Mouse (Mus musculus) MEL (cell line): Measurements from ENCODE around the gene Tnfsf15. TPM values are rescaled to one million over a fixed set of nuclear protein-coding genes. Genes with fewer than 3 reads are reported as not detected.

ENCODE experiments used
- DNase-seq: peaks from one replicate; pipeline ENCODE4 v3.0.0; 2011; ENCODE audit warnings: low read depth, low spot score
- H3K27ac ChIP-seq: 2 replicates; pipeline ENCODE4 v1.5.1; 2012; ENCODE audit warnings: low read depth, mild to moderate bottlenecking, control low read depth, low read length, moderate library complexity; ENCODE audit not compliant: control insufficient read depth
- H3K27me3 ChIP-seq, 2 experiments: fragments of 150-350 bp in 1 of 2; sonication (generic) in 1 of 2; 2 replicates each; pipeline ENCODE4 v1.6.1; 2012; ENCODE audit warnings: low read length in 2 of 2, mild to moderate bottlenecking in 2 of 2, improper control_type of control experiment in 1 of 2, moderate library complexity in 1 of 2; ENCODE audit not compliant: insufficient read depth in 2 of 2, control insufficient read depth in 1 of 2
- H3K36me3 ChIP-seq, 2 experiments: 2 replicates each; pipeline ENCODE4 v1.6.1; 2012 to 2014; ENCODE audit warnings: low read length in 2 of 2, improper control_type of control experiment in 1 of 2, inconsistent platforms in 1 of 2, mild to moderate bottlenecking in 1 of 2; ENCODE audit not compliant: insufficient read depth in 2 of 2, control insufficient read depth in 1 of 2
- H3K4me1 ChIP-seq, 2 experiments: fragments of 150-350 bp in 1 of 2; sonication (generic) in 1 of 2; 2 replicates each; pipeline ENCODE4 v1.6.1; 2012; ENCODE audit warnings: low read length in 2 of 2, improper control_type of control experiment in 1 of 2, mild to moderate bottlenecking in 1 of 2; ENCODE audit not compliant: insufficient read depth in 2 of 2, control insufficient read depth in 1 of 2
- H3K4me3 ChIP-seq, 2 experiments: fragments of 150-350 bp in 1 of 2; sonication (generic) in 1 of 2; 2 replicates each; pipeline ENCODE4 v1.5.1; 2012; ENCODE audit warnings: low read depth in 2 of 2, low read length in 2 of 2, mild to moderate bottlenecking in 2 of 2, moderate library complexity in 2 of 2, control low read depth in 1 of 2, improper control_type of control experiment in 1 of 2; ENCODE audit not compliant: control insufficient read depth in 1 of 2, insufficient read depth in 1 of 2
- H3K79me2 ChIP-seq: 2 replicates; pipeline ENCODE4 v1.6.1; 2012; ENCODE audit warnings: mild to moderate bottlenecking, low read length, moderate library complexity; ENCODE audit not compliant: control insufficient read depth, poor library complexity, insufficient read depth
- H3K9ac ChIP-seq: 2 replicates; pipeline ENCODE4 v1.6.1; 2012; ENCODE audit warnings: low read depth, mild to moderate bottlenecking, control low read depth, low read length, moderate library complexity; ENCODE audit not compliant: control insufficient read depth, poor library complexity, severe bottlenecking
- H3K9me3 ChIP-seq: fragments of 150-350 bp; sonication (generic); replicated peaks from 2 replicates; pipeline ENCODE4 v1.6.1; 2012; ENCODE audit warnings: mild to moderate bottlenecking, low read length, improper control_type of control experiment, moderate library complexity; ENCODE audit not compliant: insufficient read depth
- BHLHE40 ChIP-seq: IDR thresholded peaks from 2 replicates; pipeline ENCODE4 v1.6.1; 2012; ENCODE audit warnings: low read depth, mild to moderate bottlenecking, inconsistent platforms, low read length, improper control_type of control experiment, borderline replicate concordance
- CHD1 ChIP-seq: IDR thresholded peaks from 2 replicates; pipeline ENCODE4 v1.6.1; 2012; ENCODE audit warnings: low read depth, mild to moderate bottlenecking, inconsistent platforms, low read length, improper control_type of control experiment
- CHD2 ChIP-seq: IDR thresholded peaks from 2 replicates; pipeline ENCODE4 v1.6.1; 2011; ENCODE audit warnings: low read length, improper control_type of control experiment
- CTCF ChIP-seq, 3 experiments: IDR thresholded peaks in 2 of 3; conservative IDR thresholded peaks in 1 of 3; 2 replicates each; pipeline ENCODE4 v1.5.1; 2011 to 2012; ENCODE audit warnings: low read length in 3 of 3, low read depth in 2 of 3, mild to moderate bottlenecking in 2 of 3, improper control_type of control experiment in 1 of 3, inconsistent platforms in 1 of 3, mixed read lengths in 1 of 3, moderate library complexity in 1 of 3; ENCODE audit not compliant: control insufficient read depth in 1 of 3, insufficient read depth in 1 of 3, poor library complexity in 1 of 3, severe bottlenecking in 1 of 3
- ETS1 ChIP-seq: IDR thresholded peaks from 2 replicates; pipeline ENCODE4 v1.6.1; 2012; ENCODE audit warnings: low read depth, mild to moderate bottlenecking, inconsistent platforms, low read length, improper control_type of control experiment, moderate library complexity
- HCFC1 ChIP-seq: IDR thresholded peaks from 2 replicates; pipeline ENCODE4 v1.6.1; 2012; ENCODE audit warnings: low read depth, mild to moderate bottlenecking, inconsistent platforms, low read length, improper control_type of control experiment, moderate library complexity
- KAT2A ChIP-seq: conservative IDR thresholded peaks from 2 replicates; pipeline ENCODE4 v1.6.1; 2012; ENCODE audit warnings: low read depth, low read length, improper control_type of control experiment, inconsistent platforms
- MAX ChIP-seq: IDR thresholded peaks from 2 replicates; pipeline ENCODE4 v1.6.1; 2011; ENCODE audit warnings: low read length, improper control_type of control experiment
- MEF2A ChIP-seq: IDR thresholded peaks from 2 replicates; pipeline ENCODE4 v1.6.1; 2014; ENCODE audit warnings: low read depth, mild to moderate bottlenecking, inconsistent platforms, low read length, improper control_type of control experiment; ENCODE audit not compliant: poor library complexity, insufficient replicate concordance, severe bottlenecking; ENCODE audit errors: extremely low read depth
- MYB ChIP-seq: IDR thresholded peaks from 2 replicates; pipeline ENCODE4 v1.6.1; 2011; ENCODE audit warnings: mild to moderate bottlenecking, low read depth, low read length, improper control_type of control experiment
- NELFE ChIP-seq: IDR thresholded peaks from 2 replicates; pipeline ENCODE4 v1.6.1; 2011; ENCODE audit warnings: low read depth, low read length, improper control_type of control experiment
- POLR2AphosphoS5 ChIP-seq: IDR thresholded peaks from 2 replicates; pipeline ENCODE4 v1.6.1; 2012; ENCODE audit warnings: low read depth, borderline replicate concordance, mild to moderate bottlenecking, inconsistent platforms, low read length, moderate library complexity, mixed read lengths
- RAD21 ChIP-seq: IDR thresholded peaks from 2 replicates; pipeline ENCODE4 v1.6.1; 2011; ENCODE audit warnings: mild to moderate bottlenecking, low read depth, low read length, improper control_type of control experiment
- SIN3A ChIP-seq: IDR thresholded peaks from 2 replicates; pipeline ENCODE4 v1.6.1; 2012; ENCODE audit warnings: low read length, improper control_type of control experiment, inconsistent platforms
- SMC3 ChIP-seq: IDR thresholded peaks from 2 replicates; pipeline ENCODE4 v1.6.1; 2011; ENCODE audit warnings: low read depth, low read length, improper control_type of control experiment
- TAL1 ChIP-seq: IDR thresholded peaks from 2 replicates; pipeline ENCODE4 v1.6.1; 2012; ENCODE audit warnings: mild to moderate bottlenecking, inconsistent platforms, low read length, moderate library complexity, mixed read lengths
- UBTF ChIP-seq: IDR thresholded peaks from 2 replicates; pipeline ENCODE4 v1.6.1; 2012; ENCODE audit warnings: low read depth, mild to moderate bottlenecking, inconsistent platforms, low read length, improper control_type of control experiment, moderate library complexity, borderline replicate concordance; ENCODE audit not compliant: insufficient read depth
- USF2 ChIP-seq, 2 experiments: IDR thresholded peaks; 2 replicates each; pipeline ENCODE4 v1.6.1; 2011 to 2012; ENCODE audit warnings: improper control_type of control experiment in 2 of 2, low read length in 2 of 2, borderline replicate concordance in 1 of 2, inconsistent platforms in 1 of 2, low read depth in 1 of 2, mild to moderate bottlenecking in 1 of 2; ENCODE audit not compliant: insufficient read depth in 1 of 2
- ZC3H11A ChIP-seq: IDR thresholded peaks from 2 replicates; pipeline ENCODE4 v1.6.1; 2012; ENCODE audit warnings: low read depth, mild to moderate bottlenecking, inconsistent platforms, low read length, improper control_type of control experiment
- ZNF384 ChIP-seq: IDR thresholded peaks from 2 replicates; pipeline ENCODE4 v1.6.1; 2012; ENCODE audit warnings: low read depth, mild to moderate bottlenecking, inconsistent platforms, low read length, improper control_type of control experiment
- polyA plus RNA-seq, 2 experiments: library from polyadenylated mRNA; stranded (reverse) in 1 of 2; unstranded in 1 of 2; fragments of >175 nt in 1 of 2; fragments of >200 nt in 1 of 2; gene quantifications; 2 replicates each; pipeline versions ENCODE4 v1.2.1 to v1.2.4; 2012; ENCODE audit warnings: low replicate concordance in 2 of 2, low read depth in 1 of 2; ENCODE audit not compliant: insufficient read length in 2 of 2, insufficient read depth in 1 of 2, missing spikeins in 1 of 2
- total RNA-seq: library from RNA; depleted of rRNA; stranded (reverse); fragments of 300-350 nt; gene quantifications from 2 replicates; pipeline ENCODE4 v1.2.3, GENCODE M21; 2012

The Tnfsf15 gene
- total and polyA plus RNA-seq, 3 experiments, result not detected

DNA sequence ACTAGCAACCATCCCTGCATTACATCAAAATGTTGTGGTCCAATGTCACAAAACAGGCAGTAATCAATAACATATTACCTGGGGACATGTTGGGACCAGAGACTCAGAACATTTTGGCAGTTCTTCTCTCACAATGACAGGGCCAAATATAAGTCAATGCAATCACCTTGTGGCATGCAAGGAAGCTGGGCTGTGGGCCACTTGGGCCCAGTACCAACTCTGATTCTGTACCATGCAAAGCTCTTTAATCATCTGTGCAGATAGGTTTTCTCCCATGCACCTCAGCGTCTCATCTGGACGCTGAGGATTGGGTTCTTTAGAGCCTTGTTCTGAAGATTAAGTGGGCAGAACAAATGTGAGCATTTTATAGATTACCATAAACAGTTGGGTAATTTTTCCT, 13.6 kb downstream of the Tnfsf15 start:
- DNase-seq, result no peak
- Histone ChIP-seq H3K9ac (no peak overlapping the region), H3K4me1 (no peaks in the 10 kb centered on the region), H3K79me2 (no peaks in the 10 kb centered on the region), H3K4me3 (no peak overlapping the region), H3K36me3 (no peaks in the 10 kb centered on the region), H3K27me3 (no peaks in the 10 kb centered on the region), H3K27ac (no peak overlapping the region), H3K9me3 (no peaks in the 10 kb centered on the region)
- no peak for TF ChIP-seq MYB
- no peak for TF ChIP-seq MAX
- no peak for TF ChIP-seq ZC3H11A
- no peak for TF ChIP-seq UBTF
- TF ChIP-seq USF2 (IDR thresholded peaks at IDR 0.05; ENCODE audit: borderline replicate concordance in 1 of 2, insufficient read depth in 1 of 2, low read depth in 1 of 2, low read length in 2 of 2), result no peak

DNA sequence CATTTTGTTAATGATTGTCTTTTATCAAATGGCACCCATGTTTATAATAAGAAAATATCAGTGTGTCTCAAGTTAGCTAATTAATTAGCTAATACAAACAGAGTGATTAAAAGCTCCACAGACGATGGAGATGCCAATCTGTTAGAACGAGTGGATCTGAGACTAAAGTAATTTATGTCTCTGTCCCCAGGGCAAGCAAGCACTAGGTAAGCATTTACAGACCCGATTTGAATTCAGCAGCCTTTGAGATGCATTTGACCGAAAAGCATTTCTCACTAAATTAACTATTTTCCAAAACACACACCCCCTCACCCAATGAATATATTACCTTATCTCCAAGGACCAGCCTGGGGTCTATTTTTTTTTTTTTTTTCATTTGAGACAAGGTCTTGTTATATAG, 18.2 kb downstream of the Tnfsf15 start:
- H3K9me3 ChIP-seq, result no peaks in the 10 kb centered on the region
- DNase-seq, result no peak
- H3K9ac ChIP-seq, result no peak overlapping the region
- H3K36me3 ChIP-seq, result no peaks in the 10 kb centered on the region
- H3K4me3 ChIP-seq, result no peak overlapping the region
- no peak overlapping the region for H3K27ac ChIP-seq
- no peaks in the 10 kb centered on the region for H3K79me2 ChIP-seq
- H3K27me3 ChIP-seq, result no peaks in the 10 kb centered on the region
- no peaks in the 10 kb centered on the region for H3K4me1 ChIP-seq
- TF ChIP-seq RAD21 (no peak), TAL1 (no peak), ETS1 (no peak), SMC3 (no peak), BHLHE40 (no peak), HCFC1 (no peak), MEF2A (no peak), POLR2AphosphoS5 (no peak), SIN3A (no peak), CHD1 (no peak), USF2 (IDR thresholded peaks at IDR 0.05; ENCODE audit: borderline replicate concordance in 1 of 2, insufficient read depth in 1 of 2, low read depth in 1 of 2, low read length in 2 of 2) (no peak), ZNF384 (no peak), CHD2 (no peak), KAT2A (no peak), CTCF (IDR thresholded peaks at IDR 0.05 in 2 of 3, conservative IDR thresholded peaks at IDR 0.05 in 1 of 3; ENCODE audit: control insufficient read depth in 1 of 3, insufficient read depth in 1 of 3, low read depth in 2 of 3, low read length in 3 of 3, poor library complexity in 1 of 3, severe bottlenecking in 1 of 3) (no peak), NELFE (no peak)
